Mouse (Mus musculus): ENCODE measurements at regions not wholly inside any gene's neighbourhood (a gene's known extent, or its start where the extent isn't known, plus 50 kb on each side); places are given as distances from the start of the nearest gene placed in this dataset.

DNA sequence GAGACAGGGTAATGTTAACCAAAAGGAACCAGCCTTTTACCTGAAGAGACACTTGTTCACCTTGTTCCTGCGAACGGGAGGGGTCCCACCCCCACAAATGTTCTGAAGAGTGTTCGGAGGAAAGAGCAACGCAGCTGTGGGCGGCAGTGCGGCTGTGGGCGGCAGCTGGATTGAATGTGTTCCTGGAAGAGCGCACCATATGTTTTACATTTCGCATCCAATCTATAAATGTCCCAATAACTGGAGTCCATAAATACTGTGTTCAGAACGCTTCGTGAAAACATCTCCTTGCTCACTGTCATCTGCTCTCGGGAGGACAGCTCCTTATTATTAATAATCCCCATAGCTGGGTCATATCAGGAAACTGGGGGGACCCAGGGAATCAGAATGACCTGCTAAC is 309.2 kb upstream of the Hs6st1 start:
- Histone ChIP-seq H3K36me3 (ENCODE audit: control insufficient read depth, insufficient read depth) (no peaks in the 10 kb centered on the region), H3K27me3 (ENCODE audit: control insufficient read depth, insufficient read depth, insufficient read length) (no peaks in the 10 kb centered on the region), H3K79me3 (ENCODE audit: low read depth) (no peaks in the 10 kb centered on the region), H3K79me2 (ENCODE audit: control insufficient read depth, insufficient read depth) (no peaks in the 10 kb centered on the region), H3ac (ENCODE audit: control insufficient read depth, insufficient read length, low read depth) (no peak overlapping the region), H3K4me3 (ENCODE audit: insufficient read depth, poor library complexity, severe bottlenecking) (no peak overlapping the region)
- no peak for TF ChIP-seq USF1 (IDR thresholded peaks at IDR 0.05; ENCODE audit: low read depth)
- TF ChIP-seq CEBPB (IDR thresholded peaks at IDR 0.05; ENCODE audit: low read depth): no peak
- no peak for TF ChIP-seq MAX (IDR thresholded peaks at IDR 0.05)
- TF ChIP-seq MYOD1 (IDR thresholded peaks at IDR 0.05; ENCODE audit: control insufficient read depth, insufficient read length, low read depth): no peak
- TF ChIP-seq FOSL1 (IDR thresholded peaks at IDR 0.05; ENCODE audit: insufficient read depth, low read length, poor library complexity, severe bottlenecking): no peak
- TF ChIP-seq CTCF (IDR thresholded peaks at IDR 0.05; ENCODE audit: control insufficient read depth, insufficient read depth, insufficient read length): no peak
- TF ChIP-seq MYOG (IDR thresholded peaks at IDR 0.05; ENCODE audit: control insufficient read depth, extremely low read depth, insufficient read length): no peak

DNA sequence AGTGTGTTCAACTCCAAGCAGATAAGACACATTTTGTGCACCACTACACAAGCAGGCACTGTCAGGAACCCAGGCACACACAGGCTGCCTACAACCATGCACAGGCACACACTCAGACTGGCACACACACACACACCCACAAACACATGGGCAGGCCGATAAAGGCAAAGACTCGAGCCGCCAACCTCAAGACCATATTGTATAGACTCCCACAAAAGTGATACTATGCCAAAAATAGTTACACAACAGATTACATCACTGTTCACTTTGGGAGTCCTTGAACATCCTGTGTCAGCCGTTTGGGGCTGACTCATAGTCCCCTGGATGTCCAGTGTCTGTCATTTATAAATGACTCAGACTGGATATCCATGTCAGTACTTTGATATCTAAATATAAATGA is 308.6 kb upstream of the Hs6st1 start:
- Histone ChIP-seq H3K27me3 (ENCODE audit: control insufficient read depth, insufficient read depth, insufficient read length) (no peaks in the 10 kb centered on the region), H3ac (ENCODE audit: control insufficient read depth, insufficient read length, low read depth) (no peak overlapping the region), H3K36me3 (ENCODE audit: control insufficient read depth, insufficient read depth) (no peaks in the 10 kb centered on the region), H3K79me2 (ENCODE audit: control insufficient read depth, insufficient read depth) (no peaks in the 10 kb centered on the region), H3K79me3 (ENCODE audit: low read depth) (no peaks in the 10 kb centered on the region), H3K4me3 (ENCODE audit: insufficient read depth, poor library complexity, severe bottlenecking) (no peak overlapping the region)
- TF ChIP-seq MAX (IDR thresholded peaks at IDR 0.05): no peak
- TF ChIP-seq CEBPB (IDR thresholded peaks at IDR 0.05; ENCODE audit: low read depth): peak; percentile 65
- TF ChIP-seq FOSL1 (IDR thresholded peaks at IDR 0.05; ENCODE audit: insufficient read depth, low read length, poor library complexity, severe bottlenecking): no peak
- no peak for TF ChIP-seq CTCF (IDR thresholded peaks at IDR 0.05; ENCODE audit: control insufficient read depth, insufficient read depth, insufficient read length)

DNA sequence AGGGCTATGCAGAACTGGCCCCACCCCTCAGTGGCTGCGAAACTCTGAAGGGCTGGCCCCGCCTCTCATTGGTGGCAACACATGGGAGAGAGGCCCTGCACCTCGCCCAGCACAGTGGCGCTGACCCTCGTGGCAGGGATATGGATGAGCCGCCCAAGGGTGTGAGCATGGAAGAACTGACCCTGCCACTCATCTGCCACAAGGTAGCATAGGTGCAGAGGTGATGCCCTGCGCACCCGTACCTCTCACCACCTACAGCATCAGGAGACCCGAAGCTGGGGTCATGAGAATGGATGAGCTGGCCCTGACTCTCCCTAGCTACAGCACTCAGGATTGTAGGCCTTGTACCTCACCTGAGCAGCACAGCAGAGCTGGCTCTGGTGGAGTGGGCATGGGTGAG is 305.1 kb upstream of the Hs6st1 start:
- Histone ChIP-seq H3K36me3 (ENCODE audit: control insufficient read depth, insufficient read depth) (no peaks in the 10 kb centered on the region), H3K79me2 (ENCODE audit: control insufficient read depth, insufficient read depth) (no peaks in the 10 kb centered on the region), H3K79me3 (ENCODE audit: low read depth) (no peaks in the 10 kb centered on the region), H3K4me3 (ENCODE audit: insufficient read depth, poor library complexity, severe bottlenecking) (no peak overlapping the region), H3K27me3 (ENCODE audit: control insufficient read depth, insufficient read depth, insufficient read length) (no peaks in the 10 kb centered on the region), H3ac (ENCODE audit: control insufficient read depth, insufficient read length, low read depth) (no peak overlapping the region)
- no peak for TF ChIP-seq MYOG (IDR thresholded peaks at IDR 0.05; ENCODE audit: control insufficient read depth, extremely low read depth, insufficient read length)

DNA sequence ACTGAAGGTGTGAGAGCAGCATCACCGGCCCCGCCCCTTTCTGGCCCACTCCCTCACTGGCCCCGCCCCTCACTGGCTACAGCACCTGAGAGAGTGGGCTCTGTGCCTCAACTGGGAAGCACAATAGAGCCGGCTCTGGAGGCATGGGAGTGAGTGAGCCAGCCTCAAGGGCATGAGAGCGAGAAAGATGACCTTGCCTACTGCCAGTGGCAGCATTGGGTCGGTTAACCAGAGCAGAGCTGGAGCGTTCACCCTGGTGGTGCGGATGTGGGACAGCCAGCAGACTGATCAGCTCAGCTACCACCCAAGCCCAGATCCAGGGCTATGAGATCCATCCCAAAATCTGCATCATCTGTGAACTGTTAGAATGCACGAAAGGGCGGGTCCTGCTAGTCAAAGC is 304.7 kb upstream of the Hs6st1 start:
- Histone ChIP-seq H3K79me3 (ENCODE audit: low read depth) (no peaks in the 10 kb centered on the region), H3K36me3 (ENCODE audit: control insufficient read depth, insufficient read depth) (no peaks in the 10 kb centered on the region), H3ac (ENCODE audit: control insufficient read depth, insufficient read length, low read depth) (no peak overlapping the region), H3K27me3 (ENCODE audit: control insufficient read depth, insufficient read depth, insufficient read length) (no peaks in the 10 kb centered on the region), H3K4me3 (ENCODE audit: insufficient read depth, poor library complexity, severe bottlenecking) (no peak overlapping the region), H3K79me2 (ENCODE audit: control insufficient read depth, insufficient read depth) (no peaks in the 10 kb centered on the region)
- no peak for TF ChIP-seq MYOG (IDR thresholded peaks at IDR 0.05; ENCODE audit: control insufficient read depth, extremely low read depth, insufficient read length)
- TF ChIP-seq FOSL1 (IDR thresholded peaks at IDR 0.05; ENCODE audit: insufficient read depth, low read length, poor library complexity, severe bottlenecking): no peak
- no peak for TF ChIP-seq MYOD1 (IDR thresholded peaks at IDR 0.05; ENCODE audit: control insufficient read depth, insufficient read length, low read depth)
- TF ChIP-seq USF1 (IDR thresholded peaks at IDR 0.05; ENCODE audit: low read depth): no peak
- TF ChIP-seq CTCF (IDR thresholded peaks at IDR 0.05; ENCODE audit: control insufficient read depth, insufficient read depth, insufficient read length): no peak
- no peak for TF ChIP-seq CEBPB (IDR thresholded peaks at IDR 0.05; ENCODE audit: low read depth)
- TF ChIP-seq MAX (IDR thresholded peaks at IDR 0.05): no peak

DNA sequence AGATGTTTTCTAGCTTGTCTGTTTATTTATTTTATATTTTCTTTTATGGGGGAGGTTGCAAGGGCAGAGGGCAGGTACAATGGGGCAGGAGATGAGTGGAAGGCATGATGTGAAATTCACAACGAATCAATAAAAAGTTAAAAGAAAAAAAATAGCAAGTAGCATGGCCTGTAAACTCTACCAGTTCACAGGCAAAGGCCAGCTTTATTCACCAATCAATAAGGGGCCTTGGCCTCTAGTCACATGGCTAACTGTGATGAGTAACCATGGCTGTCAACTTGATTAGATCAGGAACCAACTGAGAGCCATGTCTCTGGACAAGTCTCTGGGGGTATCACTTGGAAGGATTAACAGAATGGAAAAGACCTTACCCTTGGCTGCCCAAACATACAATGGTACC is 304.1 kb upstream of the Hs6st1 start:
- no peaks in the 10 kb centered on the region for H3K79me2 ChIP-seq (ENCODE audit: control insufficient read depth, insufficient read depth)
- no peak overlapping the region for H3ac ChIP-seq (ENCODE audit: control insufficient read depth, insufficient read length, low read depth)
- TF ChIP-seq CEBPB (IDR thresholded peaks at IDR 0.05; ENCODE audit: low read depth): no peak
- TF ChIP-seq MYOD1 (IDR thresholded peaks at IDR 0.05; ENCODE audit: control insufficient read depth, insufficient read length, low read depth): no peak
- TF ChIP-seq USF1 (IDR thresholded peaks at IDR 0.05; ENCODE audit: low read depth): no peak
- TF ChIP-seq MAX (IDR thresholded peaks at IDR 0.05): no peak
- TF ChIP-seq MYOG (IDR thresholded peaks at IDR 0.05; ENCODE audit: control insufficient read depth, extremely low read depth, insufficient read length): no peak
- TF ChIP-seq FOSL1 (IDR thresholded peaks at IDR 0.05; ENCODE audit: insufficient read depth, low read length, poor library complexity, severe bottlenecking): no peak
- no peak for TF ChIP-seq CTCF (IDR thresholded peaks at IDR 0.05; ENCODE audit: control insufficient read depth, insufficient read depth, insufficient read length)
- no peak overlapping the region for H3K4me3 ChIP-seq (ENCODE audit: insufficient read depth, poor library complexity, severe bottlenecking)
- no peaks in the 10 kb centered on the region for H3K27me3 ChIP-seq (ENCODE audit: control insufficient read depth, insufficient read depth, insufficient read length)
- no peaks in the 10 kb centered on the region for H3K79me3 ChIP-seq (ENCODE audit: low read depth)
- no peaks in the 10 kb centered on the region for H3K36me3 ChIP-seq (ENCODE audit: control insufficient read depth, insufficient read depth)

DNA sequence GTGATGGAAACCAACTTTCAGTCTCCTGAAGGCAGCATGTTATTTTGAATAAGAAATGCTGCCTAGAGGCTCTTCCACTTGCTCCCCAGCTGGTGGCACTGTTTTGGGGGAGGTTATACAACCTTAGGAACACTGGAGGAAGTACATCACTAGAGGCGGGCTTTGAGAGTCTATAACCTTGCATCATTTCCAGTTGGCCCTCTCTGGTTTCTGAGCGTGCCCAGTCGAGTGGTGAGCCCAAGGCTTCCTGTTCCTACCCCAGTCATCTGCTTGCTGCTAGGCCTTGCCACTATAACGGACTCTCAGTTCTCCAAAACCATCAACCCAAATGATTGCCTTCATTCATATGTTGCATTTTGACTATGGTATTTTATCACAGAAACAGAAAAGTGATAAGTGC is 302.5 kb upstream of the Hs6st1 start:
- Histone ChIP-seq H3K4me3 (ENCODE audit: insufficient read depth, poor library complexity, severe bottlenecking) (no peak overlapping the region), H3K27me3 (ENCODE audit: control insufficient read depth, insufficient read depth, insufficient read length) (no peaks in the 10 kb centered on the region), H3ac (ENCODE audit: control insufficient read depth, insufficient read length, low read depth) (no peak overlapping the region), H3K79me3 (ENCODE audit: low read depth) (no peaks in the 10 kb centered on the region), H3K36me3 (ENCODE audit: control insufficient read depth, insufficient read depth) (no peaks in the 10 kb centered on the region), H3K79me2 (ENCODE audit: control insufficient read depth, insufficient read depth) (no peaks in the 10 kb centered on the region)
- TF ChIP-seq MYOD1 (IDR thresholded peaks at IDR 0.05; ENCODE audit: control insufficient read depth, insufficient read length, low read depth) (no peak), CEBPB (IDR thresholded peaks at IDR 0.05; ENCODE audit: low read depth) (no peak), MAX (IDR thresholded peaks at IDR 0.05) (no peak), MYOG (IDR thresholded peaks at IDR 0.05; ENCODE audit: control insufficient read depth, extremely low read depth, insufficient read length) (no peak), CTCF (IDR thresholded peaks at IDR 0.05; ENCODE audit: control insufficient read depth, insufficient read depth, insufficient read length) (peak; percentile 3), USF1 (IDR thresholded peaks at IDR 0.05; ENCODE audit: low read depth) (no peak), FOSL1 (IDR thresholded peaks at IDR 0.05; ENCODE audit: insufficient read depth, low read length, poor library complexity, severe bottlenecking) (no peak)

Data from C2C12 (cell line).